In genomic region chr10:20421299-20421883, GRCm38 (mm10) we compare ENCODE assay signal across 16 mouse cellular contexts.
DNase-seq lines count a peak whose midpoint lies in the region; ATAC-seq and TF ChIP-seq lines count a peak whose summit lies in the region.
"Had no signal": no experiment of that assay in that cellular context is flagged by ENCODE, and none has a peak within 500 bp of the region (broad histone marks: within the 10 kb centered on the region; RNA-seq: fewer than 3 reads in every experiment).

No protein-coding gene starts in this region.

- peak; percentile 40 for DNase-seq in gastrocnemius, adult 2 months
- no peak for DNase-seq in gastrocnemius, postnatal 10 days
- DNase-seq in lung, postnatal 0 days (ENCODE audit: low spot score): peak; percentile 38
- no peak for DNase-seq in lung, adult 2 months
- DNase-seq in lung, postnatal 36 days: peak; percentile 37
- DNase-seq in retina, postnatal 1 day: peak; percentile 82
- DNase-seq in ovary, postnatal 10 days (ENCODE audit: low spot score): no peak
- DNase-seq: cerebellum, postnatal 25 days; embryo, embryonic 11 days; heart, postnatal 10 days; kidney, postnatal 14 days; liver, postnatal 0 days; thymus, postnatal 14 days had no signal

- H3K27ac ChIP-seq in gastrocnemius, adult 2 months: peak overlapping the region; percentile 35; the same call in 1 of the 2 replicates
- no peak overlapping the region for H3K27ac ChIP-seq in lung, postnatal 0 days (ENCODE audit: low read length)
- H3K27ac ChIP-seq: limb, embryonic 10.5 days had no signal

- H3K4me1 ChIP-seq in lung, postnatal 0 days (ENCODE audit: insufficient read depth, low read depth, low read length): no peaks in the 10 kb centered on the region
- peaks cover 7% of the 10 kb centered on the region for H3K4me1 ChIP-seq in lung, adult 2 months (ENCODE audit: control insufficient read depth, insufficient read depth, low read length)
- H3K4me1 ChIP-seq: limb, embryonic 10.5 days had no signal

- 64% methylated on average over 10 of the region's 10 CpGs for WGBS in lung, postnatal 0 days
- WGBS in lung, adult 2 months: 75% methylated on average over 10 of the region's 10 CpGs

- TF ChIP-seq POLR2A in lung, adult 2 months (IDR thresholded peaks at IDR 0.05; ENCODE audit: borderline replicate concordance, extremely low read depth, low read depth, low read length): no peak

- intact Hi-C loops in gastrocnemius, adult 2 months (cut with DNase I): no loop called here

- TF ChIP-seq EP300 in lung, postnatal 0 days (IDR thresholded peaks at IDR 0.05): no peak

- TF ChIP-seq CTCF in gastrocnemius, adult 2 months (IDR thresholded peaks at IDR 0.05): no peak
- TF ChIP-seq CTCF in lung, postnatal 0 days (IDR thresholded peaks at IDR 0.05): no peak
- TF ChIP-seq CTCF in lung, adult 2 months (IDR thresholded peaks at IDR 0.05; ENCODE audit: insufficient read depth, low read length): no peak

- ATAC-seq in lung, postnatal 0 days: peak; percentile 29; the same call in 1 of the 2 replicates
- ATAC-seq: inflammation-experienced regulatory T-cells, adult 6 months; liver, postnatal 0 days had no signal

- H3K4me2 ChIP-seq in lung, postnatal 0 days (replicated peaks; ENCODE audit: low read depth, low read length): no peak overlapping the region
- H3K4me2 ChIP-seq: heart, embryonic 11.5 days had no signal

- H3K4me3 ChIP-seq in gastrocnemius, adult 2 months: no peak overlapping the region
- H3K4me3 ChIP-seq in lung, postnatal 0 days (ENCODE audit: low read depth, low read length): no peak overlapping the region
- H3K4me3 ChIP-seq in lung, adult 2 months (replicated peaks; ENCODE audit: extremely low read depth, low read depth, low read length): no peak overlapping the region
- H3K4me3 ChIP-seq: limb, embryonic 10.5 days had no signal

- no peaks in the 10 kb centered on the region for H3K27me3 ChIP-seq in lung, postnatal 0 days (replicated peaks; ENCODE audit: insufficient read depth, low read length)

- H3K9me3 ChIP-seq in lung, postnatal 0 days (ENCODE audit: low read length): no peaks in the 10 kb centered on the region
- H3K9me3 ChIP-seq: limb, embryonic 10.5 days had no signal

- H3K36me3 ChIP-seq in lung, postnatal 0 days (ENCODE audit: insufficient read depth, low read length): no peaks in the 10 kb centered on the region
- H3K36me3 ChIP-seq: limb, embryonic 10.5 days had no signal

- H3K9ac ChIP-seq in lung, postnatal 0 days (replicated peaks; ENCODE audit: low read depth): no peak overlapping the region
- H3K9ac ChIP-seq: liver, postnatal 0 days had no signal

Comparison
In these comparisons a context has a peak if more than half of its experiments do, and no peak if none do; other contexts are left out.
1. DNase-seq: peak in gastrocnemius, adult 2 months (single experiment), lung, postnatal 0 days (single experiment), lung, postnatal 36 days (single experiment) and retina, postnatal 1 day (single experiment); none in gastrocnemius, postnatal 10 days (single experiment), lung, adult 2 months (single experiment) and ovary, postnatal 10 days (single experiment).